Mouse (Mus musculus) G1E (cell line): ENCODE results near the gene Ccdc159.

Source experiments
- CTCF ChIP-seq: IDR thresholded peaks from 2 replicates; pipeline ENCODE4 v1.5.1; 2012; ENCODE audit warnings: low read depth, low read length, inconsistent platforms, mixed read lengths
- GATA1 ChIP-seq: IDR thresholded peaks from 2 replicates; pipeline ENCODE4 v1.6.1; 2012; ENCODE audit warnings: borderline replicate concordance, low read length, inconsistent platforms, mixed read lengths

- TF ChIP-seq CTCF (no peak), GATA1 (no peak)
Measured at GRCm38 (mm10) chr9:21934021-21934420, 6.8 kb downstream of the Ccdc159 start.
